Mouse (Mus musculus) G1E (cell line): ENCODE results near the gene Mbd4. TPM values are rescaled to one million over a fixed set of nuclear protein-coding genes. Genes with fewer than 3 reads are reported as not detected.
A peak's percentile ranks its signal among the peaks of the same experiment; 100 is the strongest.
"Not testable (repeated sequence)": the region's sequence is repeated elsewhere in the genome, so short reads cannot be mapped to it uniquely, and the experiment has no call there.

Experiments
- ATAC-seq: 2 replicates; pipeline ENCODE4 v1.8.0; 2016; ENCODE audit warnings: mild to moderate bottlenecking; ENCODE audit not compliant: insufficient number of reproducible peaks, poor library complexity, low FRiP score, severe bottlenecking; ENCODE audit errors: extremely low read depth
- DNase-seq: peaks from one replicate; pipeline ENCODE4 v3.0.0; 2012; ENCODE audit warnings: low spot score
- H3K27me3 ChIP-seq: 2 replicates; pipeline ENCODE4 v1.6.1; 2012; ENCODE audit warnings: mild to moderate bottlenecking, low read length, inconsistent platforms; ENCODE audit not compliant: insufficient read depth
- H3K36me3 ChIP-seq: replicated peaks from 2 replicates; pipeline ENCODE3; 2012; ENCODE audit warnings: mild to moderate bottlenecking, inconsistent platforms
- H3K4me1 ChIP-seq: 2 replicates; pipeline ENCODE4 v1.6.1; 2012; ENCODE audit warnings: low read depth, low read length, inconsistent platforms, mixed read lengths; ENCODE audit not compliant: insufficient read depth
- H3K4me3 ChIP-seq: 2 replicates; pipeline ENCODE4 v1.5.1; 2012; ENCODE audit warnings: low read depth, mild to moderate bottlenecking, inconsistent platforms, low read length, moderate library complexity, mixed read lengths
- H3K9me3 ChIP-seq: replicated peaks from 2 replicates; pipeline ENCODE4 v1.6.1; 2012; ENCODE audit warnings: inconsistent platforms
- CTCF ChIP-seq: IDR thresholded peaks from 2 replicates; pipeline ENCODE4 v1.5.1; 2012; ENCODE audit warnings: low read depth, low read length, inconsistent platforms, mixed read lengths
- GATA1 ChIP-seq: IDR thresholded peaks from 2 replicates; pipeline ENCODE4 v1.6.1; 2012; ENCODE audit warnings: borderline replicate concordance, low read length, inconsistent platforms, mixed read lengths
- GATA2 ChIP-seq: IDR thresholded peaks from 2 replicates; pipeline ENCODE4 v1.6.1; 2012; ENCODE audit warnings: low read depth, low read length, inconsistent platforms, borderline replicate concordance
- POLR2AphosphoS5 ChIP-seq: IDR thresholded peaks from 2 replicates; pipeline ENCODE4 v1.6.1; 2012; ENCODE audit warnings: low read depth, low read length, inconsistent platforms; ENCODE audit not compliant: insufficient replicate concordance
- TAL1 ChIP-seq: conservative IDR thresholded peaks from 2 replicates; pipeline ENCODE4 v1.6.1; 2012; ENCODE audit warnings: low read depth, low read length, inconsistent platforms, mixed read lengths
- polyA plus RNA-seq: library from polyadenylated mRNA; stranded (reverse); fragments of >175 nt; gene quantifications from 2 replicates; pipeline ENCODE4 v1.2.3, GENCODE M21; 2012
- total RNA-seq, 2 experiments: library from RNA; stranded (forward) in 1 of 2; stranded (reverse) in 1 of 2; fragments of 200-1000 nt in 1 of 2; fragments of >200 nt in 1 of 2; fragmentation: Nextera tagmentation in 1 of 2; gene quantifications; 2 replicates each; pipeline ENCODE4 v1.2.3; 2014 to 2017

Gene Mbd4
- total and polyA plus RNA-seq, 3 experiments: 1.7 to 25.8 (median 20.1) TPM

- Histone ChIP-seq H3K4me3 (no peak within 1 kb of the TSS; the same call in 1 of the 2 replicates), H3K4me1 (peaks cover 19% of the 10 kb centered on the region), H3K36me3 (peaks cover 31% of the 10 kb centered on the region), H3K9me3 (no peaks in the 10 kb centered on the region), H3K27me3 (no peaks in the 10 kb centered on the region)
- TF ChIP-seq GATA2: no peak
- no peak for TF ChIP-seq CTCF
- TF ChIP-seq GATA1: no peak
- no peak for TF ChIP-seq TAL1
- no peak for TF ChIP-seq POLR2AphosphoS5
- ATAC-seq (peak; percentile 82), DNase-seq (peak; percentile 29)
Observed at GRCm38 (mm10) chr6:115838161-115838597, 15.0 kb downstream of the Mbd4 start, which contains the start of gene Efcab12. Efcab12 (minus strand) TSS chr6:115838412.

- DNase-seq: no peak
- Histone ChIP-seq H3K4me1 (peaks cover 34% of the 10 kb centered on the region), H3K27me3 (no peaks in the 10 kb centered on the region), H3K9me3 (no peaks in the 10 kb centered on the region), H3K4me3 (no peak overlapping the region), H3K36me3 (peaks cover 7% of the 10 kb centered on the region)
- ATAC-seq: no peak
- TF ChIP-seq CTCF (no peak), GATA1 (no peak), TAL1 (no peak), POLR2AphosphoS5 (no peak), GATA2 (no peak)
Observed at GRCm38 (mm10) chr6:115833861-115834260, 19.3 kb downstream of the Mbd4 start.

- TF ChIP-seq CTCF (no peak), GATA1 (no peak), GATA2 (no peak), TAL1 (no peak)
- Histone ChIP-seq H3K27me3 (no peaks in the 10 kb centered on the region), H3K4me3 (no peak overlapping the region), H3K36me3 (peaks cover 7% of the 10 kb centered on the region), H3K4me1 (peaks cover 26% of the 10 kb centered on the region), H3K9me3 (no peaks in the 10 kb centered on the region)
- DNase-seq (no peak), ATAC-seq (no peak)
Observed at GRCm38 (mm10) chr6:115832152-115832850, 20.9 kb downstream of the Mbd4 start.

- TF ChIP-seq TAL1 (no peak), CTCF (no peak)
- Histone ChIP-seq H3K4me1 (peaks cover 17% of the 10 kb centered on the region), H3K27me3 (no peaks in the 10 kb centered on the region), H3K4me3 (no peak overlapping the region), H3K36me3 (peaks cover 7% of the 10 kb centered on the region), H3K9me3 (no peaks in the 10 kb centered on the region)
- no peak for DNase-seq
- no peak for ATAC-seq
Observed at GRCm38 (mm10) chr6:115830779-115831601, 22.2 kb downstream of the Mbd4 start.

- not testable (repeated sequence) for H3K4me1 ChIP-seq, H3K27me3 ChIP-seq, H3K9me3 ChIP-seq, H3K4me3 ChIP-seq, H3K36me3 ChIP-seq
- peak; percentile 25; the same call in 1 of the 2 replicates for TF ChIP-seq CTCF
- peak; percentile 45 for DNase-seq
- peak; percentile 96 for ATAC-seq
Observed at GRCm38 (mm10) chr6:115823850-115824464, 29.2 kb downstream of the Mbd4 start.

GRCm38 (mm10) chr6:115821216-115821993 lies 31.8 kb downstream of the Mbd4 start:
- TF ChIP-seq GATA2: no peak
- Histone ChIP-seq H3K27me3 (no peaks in the 10 kb centered on the region), H3K4me3 (no peak overlapping the region), H3K4me1 (peaks cover 8% of the 10 kb centered on the region), H3K36me3 (peaks cover 16% of the 10 kb centered on the region), H3K9me3 (no peaks in the 10 kb centered on the region)
- no peak for DNase-seq
- ATAC-seq: no peak
